Mouse (Mus musculus) small intestine, adult 2 months (tissue): Measurements from ENCODE around the gene Gsk3a.

Experiments used
- CTCF ChIP-seq: fragments of 200-500 bp; IDR thresholded peaks from 2 replicates; pipeline ENCODE4 v1.5.1; 2012; ENCODE audit warnings: low read depth, mild to moderate bottlenecking, control low read depth, inconsistent platforms, low read length, moderate library complexity, mixed read lengths; ENCODE audit not compliant: insufficient replicate concordance, insufficient read length; ENCODE audit errors: extremely low read depth
- POLR2A ChIP-seq: fragments of 200-500 bp; IDR thresholded peaks from 2 replicates; pipeline ENCODE4 v1.6.1; 2012; ENCODE audit warnings: low read depth, mild to moderate bottlenecking, control low read depth, inconsistent platforms, low read length, moderate library complexity

- TF ChIP-seq POLR2A (no peak), CTCF (no peak)
These were observed 27.2 kb downstream of the Gsk3a start for GRCm38 (mm10) chr7:25210482-25210881.
